Mouse (Mus musculus) left cerebral cortex, adult 18-20 months (tissue): ENCODE measurements around the gene Crnkl1. TPM values are rescaled to one million over a fixed set of nuclear protein-coding genes. Genes with fewer than 3 reads are reported as not detected.

ENCODE experiments used
- DNase-seq, 2 experiments: peaks; one replicate each; pipeline ENCODE4 v3.0.0; 2021 to 2022; ENCODE audit warnings: low spot score in 2 of 2, mixed read lengths in 1 of 2
- microRNA-seq, 2 experiments: library from miRNA; unstranded; fragments of <30 nt; microRNA quantifications; one replicate each; pipeline ENCODE4 v1.2.0; 2021
- total RNA-seq, 2 experiments: library from RNA; stranded (reverse); gene quantifications; 2 replicates each; pipeline ENCODE4 v1.2.3; 2021

Crnkl1 gene
- total RNA-seq, 2 experiments from 2014 or later, result 20.8 to 21.8 TPM

- DNase-seq, result no peak
Measured at GRCm38 (mm10) chr2:145880887-145881747, 53.7 kb downstream of the Crnkl1 start.

- no peak for DNase-seq
Measured at GRCm38 (mm10) chr2:145877191-145877590, 57.6 kb downstream of the Crnkl1 start.

- no peak for DNase-seq
Measured at GRCm38 (mm10) chr2:145874879-145875482, 59.8 kb downstream of the Crnkl1 start.

GRCm38 (mm10) chr2:145873953-145874352 is 60.9 kb downstream of the Crnkl1 start:
- no peak for DNase-seq

GRCm38 (mm10) chr2:145872099-145872498 is 62.7 kb downstream of the Crnkl1 start:
- DNase-seq, result no peak

- no peak for DNase-seq
Measured at GRCm38 (mm10) chr2:145871308-145871707, 63.5 kb downstream of the Crnkl1 start.

Small RNA genes within 50 kb of the gene (microRNA-seq; reads per million reads assigned to microRNA genes)
- 0 reads per million in 2 experiments for gene Gm25026

Other genes with a start within 250 kb of the Crnkl1 start
- gene Naa20, start 32.9 kb downstream of the Crnkl1 start, total RNA-seq, result 10 to 100 TPM; 75.5 to 84.4 TPM
- 1 to 10 TPM; 3.4 to 3.6 TPM for gene Cfap61, start 230 bp downstream of the Crnkl1 start, total RNA-seq